9 mouse cellular contexts compared by ENCODE assay signal in the genomic region with DNA sequence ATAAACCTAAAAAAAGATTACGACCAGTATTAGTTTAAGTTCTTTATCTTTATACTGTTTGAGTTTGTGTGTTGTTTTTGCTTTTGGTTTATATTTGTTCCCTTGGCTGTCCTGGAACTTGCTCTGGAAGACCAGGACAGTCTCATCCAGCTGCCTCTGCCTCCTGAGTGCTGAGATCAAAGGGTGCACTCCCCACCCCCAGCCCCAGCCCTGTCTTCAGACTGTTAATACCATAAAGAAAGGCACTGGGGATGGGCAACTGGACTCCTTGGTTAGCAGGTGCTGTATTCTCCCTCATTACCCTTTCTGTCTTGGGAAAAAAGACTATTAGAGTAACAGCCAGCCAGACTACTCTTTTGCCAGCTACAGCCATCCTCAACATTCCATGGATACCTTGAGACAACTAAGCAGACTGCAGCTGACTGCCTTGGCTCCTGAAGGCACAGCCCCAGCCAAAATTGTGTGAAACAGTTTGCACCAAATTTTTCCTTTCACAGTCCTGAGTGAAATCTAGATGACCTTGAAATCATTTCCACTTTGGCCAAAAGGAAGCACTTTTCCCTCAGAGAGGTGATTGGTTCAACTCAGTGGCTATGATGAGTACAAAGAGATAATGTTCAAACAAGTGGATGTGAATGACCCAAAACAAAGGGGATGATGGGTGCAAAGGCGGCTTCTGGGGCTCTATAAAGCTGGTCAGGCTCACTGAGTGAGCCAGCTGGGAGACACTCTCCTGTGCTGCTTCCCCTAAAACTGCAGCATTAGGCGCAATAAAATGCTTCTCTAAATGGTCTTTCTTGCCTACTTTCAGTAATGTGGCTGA. TPM values are rescaled to one million over a fixed set of nuclear protein-coding genes. Genes with fewer than 3 reads are reported as not detected.
DNase-seq lines count a peak whose midpoint lies in the region; ATAC-seq and TF ChIP-seq lines count a peak whose summit lies in the region.
"Had no signal": no experiment of that assay in that cellular context is flagged by ENCODE, and none has a peak within 500 bp of the region (broad histone marks: within the 10 kb centered on the region; RNA-seq: fewer than 3 reads in every experiment).

No protein-coding gene starts in this region.

- H3K4me3 ChIP-seq in embryonic fibroblast, embryonic 13.5 days (ENCODE audit: insufficient read depth, low read length), result no peak overlapping the region
- no peak overlapping the region for H3K4me3 ChIP-seq in liver, embryonic 11.5 days (ENCODE audit: low read depth, low read length)
- no peak overlapping the region for H3K4me3 ChIP-seq in stomach, embryonic 16.5 days (replicated peaks; ENCODE audit: low read length)
- H3K4me3 ChIP-seq: erythroblast, embryonic 14.5 days had no signal

- no peak for ATAC-seq in liver, embryonic 11.5 days (replicated peaks; ENCODE audit: low FRiP score)
- ATAC-seq in stomach, embryonic 16.5 days (ENCODE audit: insufficient read depth, low FRiP score), result no peak

- H3K36me3 ChIP-seq in liver, embryonic 11.5 days (ENCODE audit: control insufficient read depth, insufficient read depth, low read length), result peaks cover 5% of the 10 kb centered on the region; the same call in 1 of the 2 replicates
- no peaks in the 10 kb centered on the region for H3K36me3 ChIP-seq in stomach, embryonic 16.5 days (ENCODE audit: control insufficient read depth, insufficient read depth, low read length)

- no peak overlapping the region for H3K9ac ChIP-seq in liver, embryonic 11.5 days (ENCODE audit: low read depth, low read length)
- no peak overlapping the region for H3K9ac ChIP-seq in stomach, embryonic 16.5 days (ENCODE audit: low read length)

- TF ChIP-seq POLR2A in embryonic fibroblast, embryonic 13.5 days (IDR thresholded peaks at IDR 0.05; ENCODE audit: low read depth, low read length), result no peak

- WGBS in liver, embryonic 11.5 days, result 63% methylated on average over 3 of the region's 3 CpGs
- WGBS in stomach, embryonic 16.5 days, result 64% methylated on average over 3 of the region's 3 CpGs

- H3K27me3 ChIP-seq in liver, embryonic 11.5 days (replicated peaks; ENCODE audit: control insufficient read depth, insufficient read depth, low read length), result no peaks in the 10 kb centered on the region
- no peaks in the 10 kb centered on the region for H3K27me3 ChIP-seq in stomach, embryonic 16.5 days (ENCODE audit: control insufficient read depth, insufficient read depth, low read length)

- intact Hi-C loops in heart, postnatal 14 days (cut with DNase I), result no loop called here

- H3K4me1 ChIP-seq in embryonic fibroblast, embryonic 13.5 days (ENCODE audit: control insufficient read depth, insufficient read depth, low read length), result peaks cover 12% of the 10 kb centered on the region
- H3K4me1 ChIP-seq in liver, embryonic 11.5 days (replicated peaks; ENCODE audit: control insufficient read depth, insufficient read depth, low read length), result peaks cover 38% of the 10 kb centered on the region
- peaks cover 16% of the 10 kb centered on the region for H3K4me1 ChIP-seq in stomach, embryonic 16.5 days (ENCODE audit: control insufficient read depth, insufficient read depth, low read length)

- peak; percentile 38 for DNase-seq in adrenal gland, postnatal 14 days
- DNase-seq in adrenal gland, adult (ENCODE audit: inconsistent age in 2 of 2, low spot score in 1 of 2), result no peak
- peak; percentile 19 to 63 for DNase-seq in heart, postnatal 14 days
- DNase-seq in liver, embryonic 11.5 days (ENCODE audit: low spot score), result no peak
- DNase-seq in thymus, postnatal 25 days, result no peak
- DNase-seq in cerebellum, postnatal 14 days, result no peak

- no peak for TF ChIP-seq CTCF in embryonic fibroblast, embryonic 13.5 days (IDR thresholded peaks at IDR 0.05; ENCODE audit: borderline replicate concordance, insufficient read depth, low read length)

- H3K4me2 ChIP-seq in liver, embryonic 11.5 days, result no peak overlapping the region
- no peak overlapping the region for H3K4me2 ChIP-seq in stomach, embryonic 16.5 days (ENCODE audit: low read depth, low read length)

- H3K9me3 ChIP-seq in liver, embryonic 11.5 days (ENCODE audit: control insufficient read depth, low read length), result peaks cover 5% of the 10 kb centered on the region
- no peaks in the 10 kb centered on the region for H3K9me3 ChIP-seq in stomach, embryonic 16.5 days (replicated peaks; ENCODE audit: control insufficient read depth, low read length)

- peak overlapping the region; percentile 66 for H3K27ac ChIP-seq in embryonic fibroblast, embryonic 13.5 days (ENCODE audit: insufficient read depth, low read length)
- H3K27ac ChIP-seq in liver, embryonic 11.5 days (ENCODE audit: low read depth, low read length), result peak overlapping the region; percentile 11; the same call in 1 of the 2 replicates
- peak overlapping the region; percentile 45; the same call in 1 of the 2 replicates for H3K27ac ChIP-seq in stomach, embryonic 16.5 days (ENCODE audit: low read length)

RNA-seq across cellular contexts. Expression of gene Memo1, which starts 30.8 kb away (rescaled TPM):
- total RNA-seq in adrenal gland, postnatal 14 days (2021), result 88.5 and 102 TPM in 2 replicates
- polyA plus RNA-seq in embryonic fibroblast, embryonic 13.5 days (2011; ENCODE audit: insufficient read length, low read depth, missing spikeins), result 111 and 114 TPM in 2 replicates
- total RNA-seq in heart, postnatal 14 days (2021), result 10 to 100 TPM; 62.6 to 68.7 TPM
- 127 and 139 TPM in 2 replicates for polyA plus RNA-seq in liver, embryonic 11.5 days (2014; fragmentation: Nextera tagmentation; extraction: Ambion mirVana)
- 82.7 and 87.5 TPM in 2 replicates for polyA plus RNA-seq in stomach, embryonic 16.5 days (2015; fragmentation: Nextera tagmentation; extraction: Ambion mirVana)

RNA-seq across cellular contexts. Expression of gene Dpy30, which starts 59.2 kb away (rescaled TPM):
- total RNA-seq in adrenal gland, postnatal 14 days (2021), result 89.7 and 95.2 TPM in 2 replicates
- polyA plus RNA-seq in embryonic fibroblast, embryonic 13.5 days (2011; ENCODE audit: insufficient read length, low read depth, missing spikeins), result 62.6 and 66.2 TPM in 2 replicates
- 10 to 100 TPM; 50.1 to 51.6 TPM for total RNA-seq in heart, postnatal 14 days (2021)
- polyA plus RNA-seq in liver, embryonic 11.5 days (2014; fragmentation: Nextera tagmentation; extraction: Ambion mirVana), result 264 and 272 TPM in 2 replicates
- polyA plus RNA-seq in stomach, embryonic 16.5 days (2015; fragmentation: Nextera tagmentation; extraction: Ambion mirVana), result 207 and 212 TPM in 2 replicates

Comparison
In these comparisons a context has a peak if more than half of its experiments do, and no peak if none do; other contexts are left out.
1. DNase-seq: peak in adrenal gland, postnatal 14 days (single experiment) and heart, postnatal 14 days (2 of 2); none in adrenal gland, adult (0 of 2), liver, embryonic 11.5 days (single experiment), thymus, postnatal 25 days (single experiment) and cerebellum, postnatal 14 days (0 of 2).
2. H3K27ac ChIP-seq: peak in every context shown above with its lines; median percentile 66 in embryonic fibroblast, embryonic 13.5 days; 45 in stomach, embryonic 16.5 days; 11 in liver, embryonic 11.5 days.